Mouse (Mus musculus): ENCODE measurements around the gene Barx1.

Barx1 gene

DNA sequence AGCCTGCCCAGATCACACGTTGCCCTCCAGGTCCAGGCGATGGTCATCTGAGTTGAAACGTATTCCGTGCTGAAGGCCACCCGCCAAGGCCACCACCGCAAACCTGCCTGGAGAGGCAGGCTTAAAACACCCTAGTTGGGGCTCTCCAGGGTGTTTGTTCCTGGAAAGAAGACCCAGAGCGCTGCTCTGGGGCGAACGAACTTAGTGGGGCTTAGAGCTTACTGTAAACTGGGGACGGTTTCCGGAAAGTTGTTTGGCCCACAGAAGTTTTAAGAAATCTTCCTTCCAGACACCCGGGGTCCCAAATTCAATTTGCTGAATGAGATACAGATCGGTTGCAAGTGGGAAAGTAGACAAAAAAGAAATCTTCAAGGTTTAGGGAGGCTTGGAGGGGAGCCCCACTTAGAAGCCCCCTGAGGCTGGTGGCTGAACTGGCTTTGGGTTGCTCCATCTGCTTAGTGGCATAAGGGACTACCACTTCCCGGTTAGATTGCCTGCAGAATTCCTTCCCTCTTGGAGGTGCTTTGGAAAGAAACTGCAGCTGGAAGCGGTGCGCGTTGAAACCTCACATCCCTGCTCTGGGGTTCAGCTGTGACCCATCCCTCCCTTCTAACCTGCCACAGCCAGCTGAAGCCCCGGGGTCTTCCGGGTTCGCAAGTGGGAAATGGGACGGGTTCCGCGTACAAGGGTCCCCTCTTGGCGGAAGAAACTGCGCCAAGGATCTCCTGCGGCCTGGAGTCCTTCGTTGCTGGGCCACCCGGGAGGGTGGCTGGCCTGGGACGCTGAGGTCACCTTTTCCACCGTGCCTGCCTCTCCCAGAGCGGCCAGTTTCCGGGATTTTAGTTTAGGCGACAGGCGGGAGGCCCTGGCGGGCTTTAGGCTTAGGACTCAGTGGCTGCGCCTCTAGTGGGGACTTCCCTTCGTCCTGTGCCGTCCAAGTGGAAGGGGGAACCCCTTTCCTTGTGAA, 3.3 kb upstream of the Barx1 start:
- in situ Hi-C loops (cut with MseI, MboI) = no loop called here

- in situ Hi-C loops (cut with MseI, MboI) = no loop called here
These were observed 2.5 kb upstream of the Barx1 start for GRCm38 (mm10) chr13:48660221-48660734.

GRCm38 (mm10) chr13:48660741-48661140, 2.1 kb upstream of the Barx1 start:
- in situ Hi-C loops (cut with MseI, MboI) = no loop called here

DNA sequence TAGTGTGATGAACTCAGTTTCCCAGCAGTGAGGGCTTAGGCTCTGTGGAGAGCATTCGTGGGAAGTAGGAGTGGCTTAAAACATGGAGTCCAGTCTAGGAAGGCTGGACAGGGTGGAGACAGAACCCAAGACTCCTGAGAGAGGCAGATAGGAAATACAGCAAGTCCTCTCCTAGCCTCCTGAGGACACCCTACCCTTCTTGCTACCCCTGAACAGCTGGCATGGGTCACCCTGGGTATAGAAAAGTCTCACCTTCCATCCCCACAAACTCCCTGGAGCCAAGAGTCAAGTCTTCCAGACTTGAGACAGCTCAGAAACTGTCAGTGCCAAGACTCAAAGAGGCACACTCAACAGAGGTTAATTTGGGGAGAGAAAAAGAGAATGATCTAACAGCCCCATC, 1.2 kb upstream of the Barx1 start:
- in situ Hi-C loops (cut with MseI, MboI) = no loop called here

GRCm38 (mm10) chr13:48663211-48663987, 601 bp downstream of the Barx1 start:
- in situ Hi-C loops (cut with MseI, MboI) = no loop called here

- in situ Hi-C loops (cut with MseI, MboI) = no loop called here
These were observed 1.2 kb downstream of the Barx1 start for GRCm38 (mm10) chr13:48663988-48664339.

GRCm38 (mm10) chr13:48664916-48665655, 2.3 kb downstream of the Barx1 start:
- in situ Hi-C loops (cut with MseI, MboI) = no loop called here

GRCm38 (mm10) chr13:48665656-48666597, 3.1 kb downstream of the Barx1 start:
- in situ Hi-C loops (cut with MseI, MboI) = no loop called here

DNA sequence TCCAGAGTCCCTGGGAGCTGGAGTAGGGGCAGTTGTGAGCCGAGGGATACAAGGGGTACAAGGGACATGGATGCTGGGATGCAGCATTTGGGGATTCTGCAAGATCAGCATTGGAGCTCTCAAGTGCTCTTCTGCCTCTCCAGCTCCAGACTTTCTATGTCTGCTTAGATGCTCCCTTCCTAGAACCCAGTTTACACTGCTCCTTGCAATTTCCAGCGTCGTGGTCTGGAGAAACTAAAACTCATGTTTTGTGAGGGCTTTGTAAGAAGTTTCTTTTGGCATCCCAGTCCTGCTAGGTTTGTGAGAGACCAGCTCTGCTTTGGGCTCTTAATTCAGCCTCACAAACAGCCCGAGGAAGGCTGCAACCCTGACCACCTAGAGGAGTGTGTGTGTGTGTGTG, 4.7 kb downstream of the Barx1 start:
- in situ Hi-C loops (cut with MseI, MboI) = no loop called here

GRCm38 (mm10) chr13:48668091-48668975, 5.5 kb downstream of the Barx1 start:
- in situ Hi-C loops (cut with MseI, MboI) = no loop called here

- in situ Hi-C loops (cut with MseI, MboI) = no loop called here
These were observed 6.3 kb downstream of the Barx1 start for GRCm38 (mm10) chr13:48668976-48669534.

GRCm38 (mm10) chr13:48672312-48672840, 9.6 kb downstream of the Barx1 start:
- in situ Hi-C loops (cut with MseI, MboI) = no loop called here

DNA sequence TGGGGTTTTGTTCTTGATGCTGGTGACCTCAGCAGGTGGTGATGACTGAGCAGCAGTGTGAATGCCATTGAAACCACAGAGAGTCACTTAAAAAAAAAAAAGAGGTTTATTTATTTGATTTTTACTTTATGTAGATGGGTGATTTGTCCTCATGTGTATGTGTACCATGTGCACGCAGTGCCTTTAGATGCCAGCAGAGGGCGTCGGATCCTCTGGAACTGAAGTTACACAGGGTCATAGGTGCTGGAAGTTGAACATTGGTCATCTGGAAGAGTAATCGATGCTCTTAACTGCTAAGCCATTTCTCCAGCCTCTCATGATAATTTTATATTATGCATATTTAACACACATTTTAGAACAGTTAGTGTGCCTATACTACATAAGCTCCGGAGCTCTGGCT, 11.8 kb downstream of the Barx1 start:
- in situ Hi-C loops (cut with MseI, MboI) = no loop called here

DNA sequence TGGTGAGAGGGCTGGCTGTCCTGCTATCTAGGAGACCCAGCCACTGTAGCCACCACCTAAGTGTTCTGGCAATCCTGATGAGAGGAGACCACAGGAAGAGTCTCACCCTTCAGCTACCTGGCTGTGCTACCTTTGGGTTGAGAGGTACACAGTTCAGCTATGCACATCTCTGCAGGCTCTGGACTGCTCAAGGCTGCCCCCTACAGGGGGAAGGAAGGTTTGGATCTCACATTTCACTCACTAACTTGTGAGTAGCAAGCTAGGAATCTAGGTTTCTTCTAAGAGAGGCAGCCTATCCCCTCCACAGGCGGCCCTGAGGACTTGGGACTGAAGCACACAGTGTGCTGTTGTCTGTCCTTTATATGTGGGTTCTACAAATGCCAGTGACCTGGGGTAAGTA, 16.6 kb downstream of the Barx1 start:
- in situ Hi-C loops (cut with MseI, MboI) = no loop called here

DNA sequence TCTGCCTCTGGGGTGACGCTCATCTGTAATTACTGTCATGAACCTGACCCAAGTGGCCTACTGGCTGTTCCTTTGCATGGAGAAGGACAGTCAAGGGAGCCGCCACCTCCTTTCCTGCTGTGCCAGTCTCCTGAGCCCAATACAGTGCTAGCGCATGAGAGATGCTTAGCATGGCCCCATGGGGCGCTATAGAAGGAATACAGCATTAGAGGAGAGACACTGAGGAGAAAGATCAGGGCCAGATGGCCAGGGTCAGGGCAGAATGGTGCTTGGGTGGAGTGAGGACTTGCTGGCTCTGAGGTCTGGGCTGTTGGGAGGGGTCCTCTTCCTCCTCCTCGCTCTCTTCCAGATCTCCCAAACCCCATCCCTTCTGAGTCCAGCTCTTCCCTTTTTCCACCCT, 23.9 kb downstream of the Barx1 start:
- in situ Hi-C loops (cut with MseI, MboI) = no loop called here

GRCm38 (mm10) chr13:48691991-48692390, 29.2 kb downstream of the Barx1 start:
- in situ Hi-C loops (cut with MseI, MboI) = no loop called here

DNA sequence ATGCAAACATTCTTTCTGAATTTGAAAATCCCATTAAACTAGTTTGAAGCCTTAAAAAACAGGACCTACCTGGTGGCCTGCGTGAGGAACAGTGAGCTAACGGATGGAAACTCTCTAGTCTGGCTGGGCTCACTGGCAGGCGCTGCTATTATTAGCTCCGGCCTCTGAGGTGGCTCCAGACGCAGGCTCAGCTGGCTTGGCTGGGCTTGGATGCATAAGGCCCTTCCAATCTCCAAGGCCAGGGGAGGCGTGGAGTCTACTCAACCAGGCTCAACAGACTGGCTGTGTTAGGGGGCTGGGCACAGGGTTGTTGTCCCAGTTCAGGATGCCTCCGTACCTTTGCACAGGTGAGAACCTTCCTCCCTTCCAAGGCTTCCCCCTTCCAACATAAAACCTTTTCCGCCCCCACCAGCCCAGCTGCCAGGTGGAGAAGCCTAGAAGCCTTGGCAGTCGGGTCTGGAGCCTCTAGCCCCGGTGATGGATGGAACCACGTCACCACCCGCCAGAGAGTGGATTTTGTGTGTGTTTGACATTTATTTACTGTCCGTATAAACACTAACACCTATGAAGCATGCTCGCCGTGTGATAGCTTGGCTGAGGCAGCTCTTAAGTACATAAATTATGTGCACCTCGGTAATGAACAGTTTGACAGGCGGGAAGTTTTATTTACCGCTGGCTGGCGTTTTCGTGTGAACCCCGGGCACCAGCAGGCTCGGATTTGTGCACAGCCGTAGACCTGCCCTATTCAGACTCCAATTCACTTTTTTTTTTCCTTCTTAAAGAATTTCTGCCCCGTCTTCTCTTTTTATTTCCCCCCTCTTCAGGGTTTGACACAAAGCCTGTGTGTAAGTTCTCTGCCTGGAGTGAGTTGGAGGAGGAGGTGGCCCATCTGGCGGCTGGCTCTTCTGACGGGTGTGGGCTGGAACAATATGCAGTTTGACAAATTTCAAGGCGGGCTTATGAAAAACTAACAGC, 31.6 kb downstream of the Barx1 start:
- in situ Hi-C loops (cut with MseI, MboI) = no loop called here

DNA sequence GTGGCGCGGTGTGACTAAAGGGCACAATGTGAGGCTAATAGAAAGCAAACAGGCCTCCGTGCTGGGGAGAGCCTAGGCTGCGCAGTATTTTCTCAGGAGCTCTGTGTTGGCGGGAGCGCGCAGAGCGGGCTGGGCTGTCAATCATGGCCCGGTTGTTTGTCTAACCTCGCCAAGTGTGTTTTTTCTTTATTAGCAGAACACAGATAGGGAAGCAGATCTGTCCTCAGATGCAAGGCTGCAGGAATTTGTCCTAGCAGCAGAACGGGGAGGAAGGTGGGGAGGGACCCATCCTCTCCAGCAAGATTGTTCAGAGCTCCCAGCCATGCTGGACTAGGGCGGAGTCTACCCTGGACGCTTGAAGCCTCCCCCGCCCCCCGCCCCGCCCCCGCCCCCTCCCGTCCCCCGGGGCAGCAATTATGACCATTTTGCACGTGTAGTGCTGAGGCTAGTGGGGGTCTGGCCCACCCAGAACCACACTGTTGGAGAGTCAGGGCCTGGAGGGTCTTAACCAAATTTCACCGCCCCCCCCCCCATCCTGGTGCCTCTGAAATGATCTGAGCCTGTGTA, 43.7 kb downstream of the Barx1 start:
- in situ Hi-C loops (cut with MseI, MboI) = no loop called here
